Mouse (Mus musculus) urinary bladder, postnatal 4 days (tissue): ENCODE measurements around the gene Fam210b.

ENCODE experiments used
- DNase-seq, 2 experiments: peaks; one replicate each; pipeline ENCODE4 v3.0.0; 2021 to 2022; ENCODE audit warnings: low spot score in 2 of 2

Gene Fam210b

DNA sequence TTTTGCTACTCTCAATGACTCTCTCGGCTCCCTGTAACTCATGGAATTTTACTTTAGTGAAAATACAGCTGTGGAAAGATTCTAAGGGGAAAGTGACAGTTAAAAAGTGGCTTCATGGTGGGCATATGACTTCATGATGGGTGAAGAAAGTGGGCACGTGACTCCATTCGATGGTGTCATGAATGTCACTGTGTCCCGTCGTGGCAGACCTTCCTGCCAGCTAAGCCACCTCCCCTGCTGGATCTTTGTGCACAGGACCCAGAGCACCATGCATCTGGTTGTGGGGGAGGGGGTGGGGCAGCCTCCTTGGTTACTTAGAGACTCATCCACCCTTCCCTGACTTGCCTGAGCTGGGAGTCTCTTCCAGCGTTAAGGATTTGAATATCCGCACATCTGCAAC, 58.9 kb downstream of the Fam210b start:
- no peak for DNase-seq

DNA sequence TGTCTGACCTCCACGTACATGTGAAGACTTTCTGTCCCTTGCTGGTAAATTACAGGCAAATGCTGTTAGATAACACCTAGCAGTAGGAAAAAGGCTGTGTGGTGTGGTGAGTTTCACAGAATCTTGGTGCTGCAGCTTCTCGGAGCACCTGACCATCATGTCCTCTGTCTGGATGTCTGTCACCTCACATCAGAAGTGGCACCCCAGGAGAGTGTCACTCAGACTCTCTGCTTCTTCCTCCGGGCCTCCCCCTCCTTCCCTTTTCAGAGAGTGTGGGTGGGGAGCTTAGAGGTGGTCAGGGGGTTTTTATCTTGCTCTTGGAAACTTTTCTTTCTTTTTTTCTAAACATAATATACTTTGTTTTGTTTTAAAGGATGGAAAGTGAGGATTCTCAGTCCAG, 59.6 kb downstream of the Fam210b start:
- DNase-seq = no peak
